Mouse (Mus musculus) spleen, postnatal 14 days (tissue): Measurements from ENCODE around the gene Ccdc27.

Experiments used
- DNase-seq, 2 experiments: peaks; one replicate each; pipeline ENCODE4 v3.0.0; 2021 to 2022; ENCODE audit warnings: low spot score in 2 of 2

Ccdc27 gene

DNA sequence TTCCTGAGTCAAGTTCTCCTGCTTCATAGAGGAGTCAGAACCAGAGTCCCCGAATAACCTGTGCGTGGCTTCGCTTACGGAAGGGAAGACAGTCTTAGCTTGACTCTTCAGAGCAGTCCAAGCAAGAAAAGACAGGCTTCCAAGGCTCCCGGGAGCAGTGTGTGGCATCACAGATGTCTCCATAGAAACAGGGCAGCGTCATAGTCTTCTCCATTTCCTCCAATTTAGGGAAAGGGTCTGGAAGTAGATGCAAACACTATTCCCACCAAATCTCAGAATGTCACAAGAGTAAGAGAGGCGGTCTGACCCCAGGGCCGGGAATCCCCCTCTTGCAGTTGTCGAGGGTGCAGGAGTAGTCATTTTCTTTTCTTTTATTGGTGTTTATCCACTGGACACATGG, at the start of gene Ccdc27:
Ccdc27 (minus strand) TSS at position 101 of the 400 bp plus-strand sequence.
- DNase-seq: no peak

DNA sequence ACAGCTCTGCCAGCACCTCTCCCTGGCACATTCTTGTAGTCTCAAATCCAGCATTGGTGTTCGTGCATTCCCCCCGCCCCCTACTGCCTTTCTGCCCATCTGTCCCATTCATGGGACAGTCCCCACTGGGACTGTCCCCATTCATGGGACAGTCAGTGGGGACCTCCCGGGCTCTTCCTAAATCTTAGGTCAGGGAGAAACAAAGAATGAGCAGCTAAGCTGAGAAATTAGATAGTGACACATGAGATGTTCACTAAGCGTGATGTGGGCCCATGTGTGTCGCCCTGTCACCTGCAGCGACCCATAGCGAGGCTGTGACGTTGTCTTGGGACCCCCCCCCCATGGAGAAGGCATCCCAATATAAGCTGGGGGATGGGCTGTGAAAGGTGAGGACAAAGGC, 48.9 kb upstream of the Ccdc27 start:
- no peak for DNase-seq

DNA sequence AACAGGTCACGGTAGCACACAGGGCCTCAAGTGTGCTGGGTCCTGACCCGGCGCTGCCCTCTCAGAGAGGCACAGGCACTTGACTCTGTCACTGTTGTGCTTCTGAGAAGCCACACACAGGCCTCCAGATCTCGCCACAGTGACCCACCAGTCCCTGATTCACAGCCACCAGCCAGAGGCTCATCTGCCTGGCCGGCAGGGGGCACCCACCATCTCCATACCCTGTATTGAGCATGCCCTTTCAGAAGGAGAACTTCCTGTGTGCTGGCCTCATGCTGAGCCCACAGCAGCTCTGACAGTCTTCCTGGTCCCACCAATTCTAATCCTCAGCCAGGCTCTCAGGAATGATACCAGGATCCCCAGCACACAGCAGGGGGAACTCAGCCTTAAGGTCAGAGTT, 46.7 kb upstream of the Ccdc27 start:
- no peak for DNase-seq

DNA sequence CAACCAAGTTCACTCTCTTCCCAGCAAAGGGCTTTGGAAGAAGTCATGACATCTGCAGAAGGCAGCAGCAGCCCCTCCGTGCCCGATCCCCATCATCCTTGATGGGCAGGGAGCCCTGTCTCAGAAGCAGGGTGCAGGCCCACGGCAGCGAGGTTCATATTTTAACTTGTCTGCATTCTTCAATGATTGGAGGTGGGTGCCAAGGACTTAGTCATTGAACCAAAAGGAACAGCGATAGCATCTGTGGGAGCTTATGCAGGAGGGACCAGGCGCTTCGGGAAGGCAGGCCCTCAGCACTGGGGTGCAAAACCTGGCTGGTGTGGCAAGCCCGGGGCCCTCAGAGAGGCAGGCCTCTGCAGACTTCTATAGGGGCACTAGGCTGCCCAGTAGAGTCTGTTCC, 44.0 kb upstream of the Ccdc27 start:
- DNase-seq: no peak

DNA sequence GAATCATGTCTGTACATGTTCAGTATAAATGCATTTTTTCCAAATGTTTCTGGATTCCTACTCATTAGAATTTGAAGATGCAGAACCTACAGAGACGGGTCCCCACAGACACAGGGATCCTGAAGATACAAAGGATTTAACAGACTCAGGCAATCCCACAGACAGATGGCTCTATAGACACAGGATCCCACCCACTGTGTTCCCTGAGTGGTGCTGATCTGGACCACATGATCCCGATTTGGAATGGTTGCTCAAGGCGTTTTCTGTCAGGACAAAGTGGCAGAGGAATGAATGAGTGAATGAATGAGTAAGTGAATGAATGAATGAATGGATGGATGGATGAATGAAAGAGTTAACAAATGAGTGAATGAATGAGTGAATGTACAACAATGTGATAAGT, 43.4 kb upstream of the Ccdc27 start:
- no peak for DNase-seq

DNA sequence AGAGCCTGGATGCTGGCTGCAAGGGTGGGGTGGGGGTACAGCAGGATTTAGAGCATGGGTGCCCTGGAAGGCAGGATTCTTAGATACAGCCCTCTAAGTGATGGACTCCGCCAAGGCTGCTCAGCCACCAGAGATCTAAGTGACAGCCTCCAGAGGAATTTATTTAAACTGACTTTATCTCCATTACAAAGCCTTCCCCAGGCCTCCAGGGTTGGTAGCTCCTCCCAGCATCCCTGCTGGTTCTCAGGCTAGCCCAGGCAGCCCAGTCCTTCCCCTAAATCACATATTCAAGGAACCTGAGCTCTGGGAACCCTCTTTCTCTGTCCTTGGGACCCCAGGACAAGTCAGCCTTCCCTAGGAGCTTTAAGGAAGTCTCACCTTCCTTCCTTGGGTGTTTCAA, 39.5 kb upstream of the Ccdc27 start:
- DNase-seq: no peak

DNA sequence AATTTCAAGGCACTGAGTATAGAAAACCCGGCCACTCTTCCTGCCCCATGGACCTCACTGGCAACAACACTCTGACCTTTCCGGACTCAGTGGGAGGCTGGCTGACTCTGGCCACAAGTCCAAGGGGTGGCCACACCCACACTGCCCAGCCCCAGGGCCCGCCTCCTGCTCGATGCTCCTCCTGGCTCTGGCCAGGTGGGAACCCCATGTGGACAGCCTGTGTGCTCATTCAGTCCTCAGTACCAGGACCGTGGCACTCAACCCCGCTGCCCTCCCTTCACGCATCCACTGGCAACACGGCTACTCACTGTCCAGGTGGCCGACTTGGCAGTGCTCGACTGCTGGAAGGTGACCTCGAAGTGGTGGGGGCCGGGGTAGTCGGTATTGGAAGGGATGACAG, 38.5 kb upstream of the Ccdc27 start:
- no peak for DNase-seq

DNA sequence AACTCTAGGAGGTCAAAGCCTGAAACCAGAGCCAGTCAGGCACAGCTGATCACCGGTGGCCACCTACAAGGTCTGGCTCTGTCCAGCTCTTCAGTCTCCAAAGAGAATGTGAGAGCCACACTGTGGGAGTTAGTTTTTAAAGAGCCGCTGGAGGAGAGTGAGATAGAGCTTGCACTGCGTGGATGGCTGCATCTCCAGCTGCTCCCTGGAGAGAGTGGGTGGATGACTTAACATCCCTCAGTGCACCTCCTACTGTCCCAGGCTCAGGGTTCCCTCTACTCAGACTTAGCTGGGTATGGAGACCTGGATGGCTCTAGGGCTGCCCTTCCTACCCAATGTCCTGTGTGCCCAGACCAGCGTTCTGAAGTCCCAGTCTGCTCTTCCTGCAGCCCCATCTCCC, 37.7 kb upstream of the Ccdc27 start:
- DNase-seq: no peak

DNA sequence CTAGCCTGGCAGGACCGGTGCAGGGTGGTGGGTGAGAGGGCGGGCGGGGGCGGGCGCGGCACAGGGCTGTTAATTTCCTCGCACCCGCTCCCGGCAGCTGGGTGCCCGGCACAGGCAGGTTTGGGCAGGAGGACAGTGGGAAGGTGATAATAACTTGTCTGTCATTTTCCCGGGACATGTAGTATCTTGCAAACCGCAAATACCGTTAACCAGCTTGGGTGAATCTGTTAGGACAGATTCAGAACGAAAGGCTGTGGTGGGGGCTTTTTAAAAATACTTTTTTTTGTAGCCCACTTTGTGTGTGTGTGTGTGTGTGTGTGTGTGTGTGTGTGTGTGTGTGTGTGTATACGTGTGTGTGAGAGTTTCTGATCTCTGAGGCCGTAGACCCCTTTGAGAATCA, 29.5 kb upstream of the Ccdc27 start:
- DNase-seq: no peak

DNA sequence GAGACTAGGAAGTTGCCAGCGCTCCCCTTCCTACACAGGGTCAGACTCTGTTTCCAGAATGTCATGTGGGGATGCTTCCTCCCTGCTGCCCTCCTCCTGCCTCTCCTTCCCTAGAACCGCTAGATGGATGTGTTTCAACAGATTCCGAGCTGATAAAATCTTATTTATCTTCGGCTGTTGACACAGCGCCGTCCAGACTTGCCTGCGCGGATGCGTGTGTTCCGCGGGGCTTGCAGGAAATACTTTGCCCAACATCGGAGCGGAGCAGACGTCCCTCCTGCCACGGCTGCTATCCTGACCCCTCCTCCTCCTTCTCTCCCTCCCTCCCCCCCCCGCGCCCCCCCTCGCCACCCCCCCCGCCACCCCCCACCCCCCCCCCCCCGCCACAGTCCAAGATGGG, 29.0 kb upstream of the Ccdc27 start:
- no peak for DNase-seq

DNA sequence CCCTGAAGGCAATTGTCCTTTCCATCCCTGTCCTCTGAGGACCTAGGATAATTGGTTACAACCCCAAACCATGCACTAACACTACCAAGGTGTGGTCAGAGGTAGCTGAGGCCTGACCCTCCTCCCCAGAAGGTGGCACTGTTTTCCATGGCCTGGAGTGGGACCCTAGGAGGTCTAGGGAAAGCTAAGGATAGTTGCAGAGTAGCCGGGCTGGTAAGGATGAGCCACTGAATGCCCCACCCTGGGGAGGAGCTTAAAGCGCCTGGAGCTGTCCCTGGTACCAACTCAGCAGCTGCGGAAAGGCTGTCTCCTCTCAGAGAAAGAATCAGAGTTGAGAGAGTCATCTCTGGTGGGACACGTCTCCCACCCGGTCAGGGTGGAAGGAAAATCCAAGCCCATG, 28.4 kb upstream of the Ccdc27 start:
- DNase-seq: no peak

DNA sequence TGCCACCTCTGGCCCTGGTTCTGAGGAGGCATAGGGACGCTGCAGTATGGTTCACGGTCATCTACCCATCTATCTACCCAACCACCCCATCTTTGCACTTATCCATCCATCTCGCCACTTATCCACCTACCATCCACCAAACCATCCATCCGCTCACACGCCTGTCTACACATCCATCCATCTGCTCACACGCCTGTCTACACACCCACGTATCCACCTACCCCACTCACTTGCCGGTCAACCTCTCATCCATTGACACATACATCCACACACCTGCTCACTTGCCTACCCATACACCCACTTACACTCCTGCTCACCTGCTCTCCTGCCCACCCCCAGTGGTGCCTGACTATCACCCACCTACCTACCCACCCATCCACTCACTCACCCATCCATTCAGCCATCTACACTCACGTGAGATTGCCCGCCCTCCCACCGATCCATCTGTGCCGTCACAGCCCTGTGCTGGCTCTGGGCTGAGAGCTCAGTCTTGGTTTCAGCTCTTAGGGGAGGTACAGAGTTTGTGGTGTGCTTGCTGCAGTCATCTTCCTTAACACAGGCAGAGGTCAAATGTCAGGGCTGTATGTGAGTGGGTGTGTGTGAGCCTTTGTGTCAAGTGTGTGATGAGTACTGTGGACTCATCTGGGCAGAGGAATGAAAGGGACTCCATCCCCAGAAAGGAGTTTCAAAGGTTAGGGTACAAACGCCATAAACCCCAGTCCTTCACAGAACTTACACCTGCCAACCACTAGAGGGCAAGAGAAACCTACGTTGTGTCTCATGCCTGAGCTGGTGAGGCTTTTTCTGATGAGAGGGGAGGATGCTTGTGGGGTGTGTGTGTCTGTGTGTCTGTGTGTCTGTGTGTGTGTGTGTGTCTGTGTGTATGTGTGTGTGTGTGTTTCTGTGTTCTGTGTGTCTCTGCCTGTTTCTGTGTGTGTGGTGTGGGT, 22.6 kb upstream of the Ccdc27 start:
- DNase-seq: no peak

DNA sequence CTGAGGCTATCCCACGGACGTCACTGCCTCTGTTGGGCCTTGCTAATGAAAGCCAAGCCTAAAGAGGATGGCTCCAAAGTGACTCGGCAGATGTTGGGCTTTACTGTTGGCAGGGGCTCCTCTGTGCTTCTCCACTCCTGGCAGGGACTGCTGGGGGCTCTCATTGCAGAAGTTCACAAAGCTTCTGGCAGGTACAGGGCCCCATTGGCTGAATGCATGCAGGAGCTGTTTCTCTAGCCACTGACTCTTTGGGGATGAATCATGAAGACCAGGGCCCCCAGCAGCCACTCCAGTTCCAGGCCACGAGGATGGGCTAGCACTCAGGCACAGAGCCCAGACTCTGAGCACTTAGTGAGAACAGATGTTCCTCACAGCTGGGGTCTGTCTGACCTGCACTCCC, 15.2 kb upstream of the Ccdc27 start:
- no peak for DNase-seq

DNA sequence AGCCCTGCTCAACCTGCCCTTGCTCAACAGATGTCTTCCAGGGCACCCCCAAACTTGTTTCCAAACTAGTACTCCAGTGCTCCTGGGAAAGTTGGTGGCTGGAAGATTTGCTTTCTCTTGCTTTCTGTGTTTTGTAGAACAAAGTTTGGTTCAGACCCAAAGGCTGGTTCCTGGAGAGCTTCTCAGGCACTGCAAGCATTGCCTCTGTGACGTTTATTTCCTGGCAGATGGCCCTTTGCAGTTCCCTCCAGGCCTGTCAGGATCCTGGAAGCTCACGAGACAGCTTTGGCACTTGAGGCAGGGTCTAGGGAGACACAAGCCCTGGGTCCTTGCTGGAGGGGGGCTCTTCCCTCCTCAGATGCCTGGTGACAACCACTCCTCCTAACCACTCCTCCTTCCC, 14.2 kb upstream of the Ccdc27 start:
- no peak for DNase-seq

DNA sequence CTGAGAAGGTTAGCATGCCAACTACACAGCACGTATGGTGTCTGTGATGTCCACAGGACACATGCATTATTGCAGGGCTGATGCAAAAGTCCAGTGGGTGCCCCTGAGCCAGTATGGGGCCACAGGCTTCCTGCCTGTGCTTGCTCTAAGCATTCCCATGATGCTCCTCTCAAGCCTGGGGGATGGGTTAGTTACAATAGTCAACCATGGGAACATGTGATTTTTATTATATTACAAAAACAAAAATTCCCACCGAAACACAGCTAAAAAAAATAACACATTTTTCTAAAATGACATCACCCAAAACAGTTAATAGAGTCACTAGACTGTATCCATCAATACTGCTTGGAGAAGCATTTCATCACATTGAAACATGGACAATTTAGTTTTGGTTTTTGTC, 13.6 kb upstream of the Ccdc27 start:
- DNase-seq: no peak

DNA sequence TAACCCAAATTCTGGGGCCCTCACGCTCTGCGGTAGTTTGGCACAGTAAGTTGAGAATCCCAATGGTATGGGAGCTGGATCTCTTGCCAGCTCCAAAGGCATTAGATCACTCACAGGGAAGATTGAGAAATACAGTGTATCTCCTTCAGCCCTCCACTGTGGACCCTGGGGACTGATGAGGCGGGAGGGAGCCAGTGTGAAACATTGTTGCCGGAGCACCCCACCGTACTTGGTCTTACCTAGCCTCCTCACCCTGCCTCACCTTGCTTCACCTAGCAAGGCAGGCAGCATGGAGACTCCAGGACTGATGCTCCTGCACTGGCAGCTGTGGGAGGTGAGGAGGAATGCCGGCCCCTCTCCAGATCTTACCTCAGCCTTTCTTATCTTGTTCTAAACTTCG, 13.0 kb upstream of the Ccdc27 start:
- DNase-seq: no peak

DNA sequence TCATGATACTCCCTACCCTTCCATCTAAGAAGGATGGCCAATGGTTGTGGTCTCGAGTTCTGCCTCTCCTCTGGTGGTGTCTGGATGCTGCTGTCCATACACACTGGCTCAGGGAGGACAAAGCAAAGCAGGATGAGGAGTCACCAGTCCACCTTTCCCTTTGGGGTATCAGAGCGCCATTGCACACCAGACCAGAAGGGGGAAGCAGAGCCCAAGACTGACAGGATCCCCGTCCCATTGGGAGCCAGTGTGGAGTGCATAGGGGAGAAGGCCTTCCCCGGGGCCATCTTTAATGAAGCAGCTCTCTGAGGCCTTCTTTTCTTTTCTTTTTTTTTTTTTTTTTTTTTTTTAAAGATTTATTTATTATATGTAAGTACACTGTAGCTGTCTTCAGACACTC, 10.6 kb upstream of the Ccdc27 start:
- no peak for DNase-seq

DNA sequence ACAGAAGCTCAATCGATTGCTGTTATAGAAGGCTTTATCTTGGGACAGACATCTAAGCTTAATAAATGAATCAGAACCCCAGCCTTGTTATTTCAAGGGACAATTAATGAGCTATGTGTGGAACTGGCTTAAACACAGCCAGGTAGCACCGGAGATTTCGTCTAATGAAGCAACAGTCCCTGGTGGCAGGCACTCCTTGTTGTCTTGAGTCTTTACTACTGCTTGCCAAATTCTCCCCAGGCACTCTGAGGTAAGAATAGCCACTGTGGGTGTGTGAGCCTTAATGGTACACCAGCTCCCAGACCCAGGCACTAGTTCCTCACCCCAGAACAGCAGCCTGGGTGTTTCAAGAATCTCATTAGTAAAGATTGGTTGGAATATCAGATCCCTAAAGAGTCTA, 8.9 kb upstream of the Ccdc27 start:
- no peak for DNase-seq

DNA sequence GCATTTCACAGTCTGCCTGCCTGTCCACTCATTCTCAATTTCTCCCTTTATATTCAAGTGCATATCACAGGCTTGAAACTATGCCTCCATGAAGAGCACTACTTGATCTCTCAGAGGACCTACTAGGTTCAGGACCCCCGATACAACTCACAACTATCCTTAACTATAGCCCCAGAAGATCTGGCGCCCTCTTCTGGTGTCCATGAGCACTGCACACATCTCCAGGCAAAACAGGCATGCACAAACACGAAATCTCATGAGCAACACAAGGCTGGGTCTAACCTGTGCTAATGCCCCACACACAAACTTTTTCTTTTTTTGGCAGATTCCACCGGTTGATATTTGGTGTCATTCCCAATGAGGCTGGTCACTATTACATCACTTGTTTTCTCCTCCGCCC, 3.4 kb upstream of the Ccdc27 start:
- no peak for DNase-seq

DNA sequence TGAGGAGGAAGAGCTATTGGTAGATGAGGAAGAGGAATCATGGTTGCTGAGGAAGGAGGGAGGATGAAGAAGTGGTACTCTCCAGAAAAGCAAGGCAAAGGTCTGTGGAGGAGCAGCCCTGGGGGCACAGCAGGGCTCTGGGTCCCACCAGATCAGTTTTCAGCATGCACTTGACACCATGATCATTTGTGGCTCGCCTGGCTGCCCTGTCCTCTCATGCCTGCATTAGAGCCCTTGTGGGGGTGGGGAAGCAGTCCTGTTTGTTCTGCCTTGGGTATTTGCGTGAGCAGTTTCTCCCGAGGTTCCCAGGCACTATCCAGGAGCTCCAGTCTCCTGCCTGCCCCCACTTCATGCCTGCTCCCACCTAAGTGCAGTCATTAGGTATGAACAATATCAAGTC, 5.4 kb downstream of the Ccdc27 start:
- no peak for DNase-seq

DNA sequence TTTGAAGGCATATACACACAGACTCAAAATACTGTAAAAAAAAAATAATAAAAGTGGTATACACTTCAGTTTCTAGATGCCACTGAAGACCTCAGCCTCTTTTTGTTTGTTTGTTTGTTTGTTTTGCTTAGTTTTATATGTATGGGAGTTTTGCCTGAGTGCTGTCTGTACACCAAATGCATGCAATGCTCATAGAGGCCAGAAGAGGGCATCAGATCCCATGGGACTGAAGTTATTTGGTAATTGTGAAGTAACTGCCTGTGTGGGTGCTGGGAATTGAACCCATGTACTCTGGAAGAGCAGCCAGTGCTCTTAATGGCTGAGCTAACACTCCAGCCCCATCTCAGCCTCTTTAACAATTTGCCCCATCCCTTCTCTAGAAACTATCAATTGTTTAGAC, 13.8 kb downstream of the Ccdc27 start:
- no peak for DNase-seq

DNA sequence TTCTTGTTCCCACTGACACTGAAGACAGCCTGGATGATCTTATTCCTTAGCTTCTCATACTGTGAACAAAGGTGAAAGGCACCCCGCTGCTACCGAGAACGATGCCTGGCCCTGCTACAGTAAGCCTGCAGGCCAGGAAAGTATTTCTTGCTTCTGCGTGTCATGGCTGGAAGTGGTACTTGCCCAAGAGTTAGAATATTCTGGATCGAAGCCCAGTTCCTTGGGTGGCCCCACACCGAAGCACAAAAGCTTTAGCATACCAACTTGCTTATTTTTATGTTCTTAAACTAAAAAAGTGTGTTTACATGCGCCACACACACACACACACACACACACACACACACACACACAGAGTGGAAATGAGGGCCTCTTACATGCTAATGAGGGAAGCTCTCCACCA, 14.4 kb downstream of the Ccdc27 start:
- DNase-seq: no peak

DNA sequence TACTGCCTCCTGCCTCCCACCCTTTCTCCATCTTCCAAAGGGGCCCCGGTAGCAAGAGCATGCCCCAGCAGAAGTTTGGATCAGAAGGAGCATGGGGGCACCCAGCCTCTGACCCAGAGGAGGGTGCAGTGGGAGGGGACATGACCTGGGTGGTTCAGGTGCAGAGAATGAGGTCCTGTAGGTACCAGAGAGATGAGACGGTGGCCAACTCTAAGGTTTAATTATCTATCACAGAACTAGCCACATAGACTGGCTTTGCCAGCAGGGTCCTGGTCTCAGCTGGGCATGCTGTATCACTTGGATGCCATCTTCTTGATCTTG, 16.1 kb downstream of the Ccdc27 start:
- DNase-seq: no peak
